Mouse (Mus musculus): ENCODE measurements around the gene Defb15. TPM values are rescaled to one million over a fixed set of nuclear protein-coding genes. Genes with fewer than 3 reads are reported as not detected.
"Not testable (repeated sequence)": the region's sequence is repeated elsewhere in the genome, so short reads cannot be mapped to it uniquely, and the experiment has no call there.

Gene Defb15
- polyA plus RNA-seq, 1 experiment from 2014 or later = not detected

GRCm38 (mm10) chr8:21947311-21948017 lies 15.0 kb upstream of the Defb15 start:
- ATAC-seq (ENCODE audit: low FRiP score, low TSS enrichment) (no peak), DNase-seq (no peak)
- Histone ChIP-seq H3K9me3 (ENCODE audit: control insufficient read depth, low read length) (no peaks in the 10 kb centered on the region), H3K4me1 (ENCODE audit: control insufficient read depth, insufficient read depth, low read length) (no peaks in the 10 kb centered on the region), H3K9ac (replicated peaks; ENCODE audit: low read length) (no peak overlapping the region), H3K4me3 (replicated peaks; ENCODE audit: low read depth, low read length) (no peak overlapping the region), H3K36me3 (ENCODE audit: control insufficient read depth, insufficient read depth, low read length) (no peaks in the 10 kb centered on the region), H3K27ac (replicated peaks; ENCODE audit: low read depth, low read length) (no peak overlapping the region), H3K4me2 (ENCODE audit: low read length) (no peak overlapping the region), H3K27me3 (ENCODE audit: control insufficient read depth, insufficient read depth, low read length) (no peaks in the 10 kb centered on the region)
- WGBS = 58% methylated on average over 9 of the region's 9 CpGs

- 87% methylated on average over 6 of the region's 6 CpGs for WGBS
These were observed 14.0 kb upstream of the Defb15 start, which contains the start of gene Defb13 for GRCm38 (mm10) chr8:21946462-21946861. Defb13 (plus strand) TSS chr8:21946762.

GRCm38 (mm10) chr8:21938052-21938451 lies 5.5 kb upstream of the Defb15 start, which contains the start of gene Defb35:
Defb35 (plus strand) TSS chr8:21938352.
- not testable (repeated sequence) for H3K36me3 ChIP-seq (ENCODE audit: control insufficient read depth, insufficient read depth, low read length); H3K9me3 ChIP-seq (ENCODE audit: control insufficient read depth, low read length); H3K4me3 ChIP-seq (replicated peaks; ENCODE audit: low read depth, low read length); H3K27me3 ChIP-seq (ENCODE audit: control insufficient read depth, insufficient read depth, low read length); DNase-seq; H3K4me2 ChIP-seq (ENCODE audit: low read length); ATAC-seq (ENCODE audit: low FRiP score, low TSS enrichment); H3K9ac ChIP-seq (replicated peaks; ENCODE audit: low read length); H3K4me1 ChIP-seq (ENCODE audit: control insufficient read depth, insufficient read depth, low read length); H3K27ac ChIP-seq (replicated peaks; ENCODE audit: low read depth, low read length)
- 88% methylated on average over 4 of the region's 4 CpGs for WGBS

More at GRCm38 (mm10) chr8:21946462-21946861, 14.0 kb upstream of the Defb15 start, which contains the start of gene Defb13:
- Histone ChIP-seq H3K4me2 (ENCODE audit: low read length) (no peak within 1 kb of the TSS), H3K27me3 (ENCODE audit: control insufficient read depth, insufficient read depth, low read length) (no peaks in the 10 kb centered on the region), H3K9ac (replicated peaks; ENCODE audit: low read length) (no peak within 1 kb of the TSS), H3K27ac (replicated peaks; ENCODE audit: low read depth, low read length) (no peak within 1 kb of the TSS), H3K36me3 (ENCODE audit: control insufficient read depth, insufficient read depth, low read length) (no peaks in the 10 kb centered on the region), H3K9me3 (ENCODE audit: control insufficient read depth, low read length) (no peaks in the 10 kb centered on the region), H3K4me3 (replicated peaks; ENCODE audit: low read depth, low read length) (no peak within 1 kb of the TSS), H3K4me1 (ENCODE audit: control insufficient read depth, insufficient read depth, low read length) (no peaks in the 10 kb centered on the region)
- DNase-seq = no peak
- no peak for ATAC-seq (ENCODE audit: low FRiP score, low TSS enrichment)

- not testable (repeated sequence) for H3K4me1 ChIP-seq (ENCODE audit: control insufficient read depth, insufficient read depth, low read length); H3K27ac ChIP-seq (replicated peaks; ENCODE audit: low read depth, low read length); H3K36me3 ChIP-seq (ENCODE audit: control insufficient read depth, insufficient read depth, low read length); H3K9me3 ChIP-seq (ENCODE audit: control insufficient read depth, low read length); H3K27me3 ChIP-seq (ENCODE audit: control insufficient read depth, insufficient read depth, low read length); H3K4me3 ChIP-seq (replicated peaks; ENCODE audit: low read depth, low read length); H3K9ac ChIP-seq (replicated peaks; ENCODE audit: low read length); H3K4me2 ChIP-seq (ENCODE audit: low read length)
- DNase-seq (peak; percentile 25), ATAC-seq (ENCODE audit: low FRiP score, low TSS enrichment) (peak; percentile 40; the same call in 1 of the 2 replicates)
- 33% methylated on average over 3 of the region's 3 CpGs for WGBS
These were observed 1.8 kb downstream of the Defb15 start for GRCm38 (mm10) chr8:21930754-21931153.

GRCm38 (mm10) chr8:21915625-21916024 lies 16.9 kb downstream of the Defb15 start:
- Histone ChIP-seq H3K4me3 (replicated peaks; ENCODE audit: low read depth, low read length) (no peak overlapping the region), H3K4me2 (ENCODE audit: low read length) (no peak overlapping the region), H3K27ac (replicated peaks; ENCODE audit: low read depth, low read length) (no peak overlapping the region), H3K9ac (replicated peaks; ENCODE audit: low read length) (no peak overlapping the region), H3K9me3 (ENCODE audit: control insufficient read depth, low read length) (no peaks in the 10 kb centered on the region), H3K36me3 (ENCODE audit: control insufficient read depth, insufficient read depth, low read length) (no peaks in the 10 kb centered on the region), H3K27me3 (ENCODE audit: control insufficient read depth, insufficient read depth, low read length) (no peaks in the 10 kb centered on the region), H3K4me1 (ENCODE audit: control insufficient read depth, insufficient read depth, low read length) (no peaks in the 10 kb centered on the region)
- 95% methylated on average over 3 of the region's 3 CpGs for WGBS
- ATAC-seq (ENCODE audit: low FRiP score, low TSS enrichment) (no peak), DNase-seq (no peak)

GRCm38 (mm10) chr8:21912554-21912953 lies 20.0 kb downstream of the Defb15 start:
- Histone ChIP-seq H3K9me3 (ENCODE audit: control insufficient read depth, low read length) (no peaks in the 10 kb centered on the region), H3K27me3 (ENCODE audit: control insufficient read depth, insufficient read depth, low read length) (no peaks in the 10 kb centered on the region), H3K4me1 (ENCODE audit: control insufficient read depth, insufficient read depth, low read length) (no peaks in the 10 kb centered on the region), H3K27ac (replicated peaks; ENCODE audit: low read depth, low read length) (no peak overlapping the region), H3K4me2 (ENCODE audit: low read length) (no peak overlapping the region), H3K36me3 (ENCODE audit: control insufficient read depth, insufficient read depth, low read length) (no peaks in the 10 kb centered on the region), H3K9ac (replicated peaks; ENCODE audit: low read length) (no peak overlapping the region), H3K4me3 (replicated peaks; ENCODE audit: low read depth, low read length) (no peak overlapping the region)
- DNase-seq (no peak), ATAC-seq (ENCODE audit: low FRiP score, low TSS enrichment) (no peak)
- WGBS = 18% methylated on average over 2 of the region's 2 CpGs

GRCm38 (mm10) chr8:21911931-21912330 lies 20.6 kb downstream of the Defb15 start:
- no peak for DNase-seq
- Histone ChIP-seq H3K36me3 (ENCODE audit: control insufficient read depth, insufficient read depth, low read length) (no peaks in the 10 kb centered on the region), H3K9me3 (ENCODE audit: control insufficient read depth, low read length) (no peaks in the 10 kb centered on the region), H3K4me2 (ENCODE audit: low read length) (no peak overlapping the region), H3K27ac (replicated peaks; ENCODE audit: low read depth, low read length) (no peak overlapping the region), H3K4me1 (ENCODE audit: control insufficient read depth, insufficient read depth, low read length) (no peaks in the 10 kb centered on the region), H3K9ac (replicated peaks; ENCODE audit: low read length) (no peak overlapping the region), H3K27me3 (ENCODE audit: control insufficient read depth, insufficient read depth, low read length) (no peaks in the 10 kb centered on the region), H3K4me3 (replicated peaks; ENCODE audit: low read depth, low read length) (no peak overlapping the region)
- no peak for ATAC-seq (ENCODE audit: low FRiP score, low TSS enrichment)
- WGBS = 5% methylated on average over 1 of the region's 1 CpGs

- H3K4me2 ChIP-seq (ENCODE audit: low read length); H3K4me3 ChIP-seq (replicated peaks; ENCODE audit: low read depth, low read length); H3K4me1 ChIP-seq (ENCODE audit: control insufficient read depth, insufficient read depth, low read length); H3K36me3 ChIP-seq (ENCODE audit: control insufficient read depth, insufficient read depth, low read length); H3K27me3 ChIP-seq (ENCODE audit: control insufficient read depth, insufficient read depth, low read length); H3K9me3 ChIP-seq (ENCODE audit: control insufficient read depth, low read length); H3K9ac ChIP-seq (replicated peaks; ENCODE audit: low read length); H3K27ac ChIP-seq (replicated peaks; ENCODE audit: low read depth, low read length): not testable (repeated sequence)
- peak; percentile 19 for DNase-seq
- ATAC-seq (ENCODE audit: low FRiP score, low TSS enrichment) = peak; percentile 34; the same call in 1 of the 2 replicates
These were observed 26.2 kb downstream of the Defb15 start, which contains the start of gene Defb11 for GRCm38 (mm10) chr8:21906290-21906689. Defb11 (minus strand) TSS chr8:21906412.

- not testable (repeated sequence) for H3K4me3 ChIP-seq (replicated peaks; ENCODE audit: low read depth, low read length); H3K9ac ChIP-seq (replicated peaks; ENCODE audit: low read length); H3K27ac ChIP-seq (replicated peaks; ENCODE audit: low read depth, low read length); H3K27me3 ChIP-seq (ENCODE audit: control insufficient read depth, insufficient read depth, low read length); H3K9me3 ChIP-seq (ENCODE audit: control insufficient read depth, low read length); H3K4me2 ChIP-seq (ENCODE audit: low read length); H3K4me1 ChIP-seq (ENCODE audit: control insufficient read depth, insufficient read depth, low read length); ATAC-seq (ENCODE audit: low FRiP score, low TSS enrichment); DNase-seq; H3K36me3 ChIP-seq (ENCODE audit: control insufficient read depth, insufficient read depth, low read length)
These were observed 47.2 kb downstream of the Defb15 start, which contains the start of gene Defb9 for GRCm38 (mm10) chr8:21885321-21885720. Defb9 (minus strand) TSS chr8:21885421.

All from midbrain, embryonic 14.5 days (tissue).